In the genomic region with DNA sequence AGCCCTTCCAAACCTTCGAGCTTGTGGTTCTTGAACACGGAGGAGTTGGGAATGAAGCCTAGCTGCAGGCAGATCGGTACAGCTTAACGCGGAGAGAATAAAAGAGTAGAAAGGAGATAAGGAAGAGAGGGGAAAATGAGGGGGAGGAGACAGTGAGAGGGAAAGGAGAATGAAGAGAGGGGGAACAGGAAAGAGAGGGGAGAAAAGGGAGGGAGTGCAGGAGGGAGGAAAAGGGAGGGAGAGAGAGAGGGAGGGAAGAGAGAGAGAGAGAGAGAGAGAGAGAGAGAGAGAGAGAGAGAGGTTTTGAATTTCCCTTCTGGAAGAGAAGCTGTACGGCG, we compare ENCODE assay signal across 7 mouse cellular contexts. TPM values are rescaled to one million over a fixed set of nuclear protein-coding genes. Genes with fewer than 3 reads are reported as not detected.
DNase-seq lines count a peak whose midpoint lies in the region; ATAC-seq and TF ChIP-seq lines count a peak whose summit lies in the region.

A gene (plus strand): TSS at position 301 of the 338 bp plus-strand sequence.

- peak within 1 kb of the TSS; percentile 51 for H3K4me2 ChIP-seq in liver, embryonic 11.5 days
- H3K4me2 ChIP-seq in neural tube, embryonic 15.5 days = peak within 1 kb of the TSS; percentile 80

- H3K27ac ChIP-seq in liver, embryonic 11.5 days (ENCODE audit: low read depth, low read length) = no peak within 1 kb of the TSS
- H3K27ac ChIP-seq in embryonic fibroblast, embryonic 13.5 days (ENCODE audit: insufficient read depth, low read length) = no peak within 1 kb of the TSS
- peak within 1 kb of the TSS; percentile 60 for H3K27ac ChIP-seq in neural tube, embryonic 15.5 days (replicated peaks)

- no peak for DNase-seq in liver, embryonic 11.5 days (ENCODE audit: low spot score)
- DNase-seq in liver = no peak
- DNase-seq in left cerebral cortex, adult 8-10 months (ENCODE audit: low spot score in 2 of 2) = no peak
- no peak for DNase-seq in cerebellum, postnatal 14 days
- no peak for DNase-seq in thymus, postnatal 10 days (ENCODE audit: low spot score in 2 of 2)

- H3K27me3 ChIP-seq in liver, embryonic 11.5 days (replicated peaks; ENCODE audit: control insufficient read depth, insufficient read depth, low read length) = peaks cover 25% of the 10 kb centered on the region
- peaks cover 12% of the 10 kb centered on the region; the same call in 1 of the 2 replicates for H3K27me3 ChIP-seq in neural tube, embryonic 15.5 days (replicated peaks)

- H3K9ac ChIP-seq in liver, embryonic 11.5 days (ENCODE audit: low read depth, low read length) = no peak within 1 kb of the TSS
- peak within 1 kb of the TSS; percentile 44 for H3K9ac ChIP-seq in neural tube, embryonic 15.5 days (replicated peaks)

- WGBS in liver, embryonic 11.5 days = 5% methylated on average over 7 of the region's 7 CpGs
- 4% methylated on average over 7 of the region's 7 CpGs for WGBS in neural tube, embryonic 15.5 days

- H3K4me1 ChIP-seq in liver, embryonic 11.5 days (replicated peaks; ENCODE audit: control insufficient read depth, insufficient read depth, low read length) = peaks cover 8% of the 10 kb centered on the region
- no peaks in the 10 kb centered on the region for H3K4me1 ChIP-seq in embryonic fibroblast, embryonic 13.5 days (ENCODE audit: control insufficient read depth, insufficient read depth, low read length)
- peaks cover 46% of the 10 kb centered on the region for H3K4me1 ChIP-seq in neural tube, embryonic 15.5 days

- H3K4me3 ChIP-seq in liver, embryonic 11.5 days (ENCODE audit: low read depth, low read length) = peak within 1 kb of the TSS; percentile 13
- H3K4me3 ChIP-seq in embryonic fibroblast, embryonic 13.5 days (ENCODE audit: insufficient read depth, low read length) = no peak within 1 kb of the TSS
- peak within 1 kb of the TSS; percentile 47 for H3K4me3 ChIP-seq in neural tube, embryonic 15.5 days (replicated peaks)

- TF ChIP-seq CTCF in embryonic fibroblast, embryonic 13.5 days (IDR thresholded peaks at IDR 0.05; ENCODE audit: borderline replicate concordance, insufficient read depth, low read length) = no peak

- no peak for ATAC-seq in liver, embryonic 11.5 days (replicated peaks; ENCODE audit: low FRiP score)
- ATAC-seq in neural tube, embryonic 15.5 days (ENCODE audit: low FRiP score) = no peak

- no peaks in the 10 kb centered on the region for H3K9me3 ChIP-seq in liver, embryonic 11.5 days (ENCODE audit: control insufficient read depth, low read length)
- no peaks in the 10 kb centered on the region for H3K9me3 ChIP-seq in neural tube, embryonic 15.5 days (replicated peaks)

- no peaks in the 10 kb centered on the region for H3K36me3 ChIP-seq in liver, embryonic 11.5 days (ENCODE audit: control insufficient read depth, insufficient read depth, low read length)
- H3K36me3 ChIP-seq in neural tube, embryonic 15.5 days = no peaks in the 10 kb centered on the region

- no peak for TF ChIP-seq POLR2A in embryonic fibroblast, embryonic 13.5 days (IDR thresholded peaks at IDR 0.05; ENCODE audit: low read depth, low read length)

RNA-seq across cellular contexts. Expression of the gene that starts here (rescaled TPM):
- polyA plus RNA-seq in liver, embryonic 11.5 days (2014; fragmentation: Nextera tagmentation; extraction: Ambion mirVana) = 1.5 TPM in 2 replicates
- polyA plus RNA-seq in embryonic fibroblast, embryonic 13.5 days (2011; ENCODE audit: insufficient read length, low read depth, missing spikeins) = 12.3 and 13.2 TPM in 2 replicates
- 100 to 1,000 TPM; 781 to 858 (median 827) TPM for total RNA-seq in left cerebral cortex, adult 8-10 months (2022)
- 19.8 and 20.0 TPM in 2 replicates for polyA plus RNA-seq in neural tube, embryonic 15.5 days (2015; fragmentation: Nextera tagmentation; extraction: Ambion mirVana)
